Mouse (Mus musculus) kidney, adult 2 months (tissue): ENCODE data around the gene Bcl2a1a. TPM values are rescaled to one million over a fixed set of nuclear protein-coding genes. Genes with fewer than 3 reads are reported as not detected.
"Not testable (repeated sequence)": the region's sequence is repeated elsewhere in the genome, so short reads cannot be mapped to it uniquely, and the experiment has no call there.

Experiments used
- DNase-seq: peaks from one replicate; pipeline ENCODE4 v3.0.0; 2021
- H3K27ac ChIP-seq: fragments of 200-500 bp; 2 replicates; pipeline ENCODE4 v1.5.1; 2012; ENCODE audit warnings: low read depth, low read length, control low read depth, inconsistent platforms; ENCODE audit not compliant: insufficient read depth
- H3K27me3 ChIP-seq: fragments of 200-500 bp; replicated peaks from 2 replicates; pipeline ENCODE4 v1.6.1; 2012; ENCODE audit warnings: mild to moderate bottlenecking, moderate library complexity, low read length, inconsistent platforms; ENCODE audit not compliant: control insufficient read depth, insufficient read depth
- H3K36me3 ChIP-seq: fragments of 200-500 bp; 2 replicates; pipeline ENCODE4 v1.6.1; 2012; ENCODE audit warnings: mild to moderate bottlenecking, moderate library complexity, low read length, inconsistent platforms; ENCODE audit not compliant: control insufficient read depth, insufficient read depth
- H3K4me1 ChIP-seq: fragments of 200-500 bp; 2 replicates; pipeline ENCODE4 v1.6.1; 2011; ENCODE audit warnings: low read length; ENCODE audit not compliant: control insufficient read depth, insufficient read depth
- H3K4me3 ChIP-seq: fragments of 200-500 bp; 2 replicates; pipeline ENCODE4 v1.5.1; 2011; ENCODE audit warnings: mild to moderate bottlenecking, low read depth, low read length, control low read depth; ENCODE audit not compliant: insufficient read depth
- WGBS: fragments of 180-500 bp; shearing (Covaris S2); methylation state at CpG from one replicate; pipeline ENCODE4 v1.1.7; 2018; 5-methylcytosine and 5-hydroxymethylcytosine counted together
- polyA plus RNA-seq: library from polyadenylated mRNA; depleted of rRNA; stranded (reverse); fragments of >200 nt; gene quantifications from 2 replicates; pipeline ENCODE4 v1.2.3, GENCODE M21; 2012; rRNA removed

Gene Bcl2a1a
- polyA plus RNA-seq, 1 experiment, result 1.1 TPM

DNA sequence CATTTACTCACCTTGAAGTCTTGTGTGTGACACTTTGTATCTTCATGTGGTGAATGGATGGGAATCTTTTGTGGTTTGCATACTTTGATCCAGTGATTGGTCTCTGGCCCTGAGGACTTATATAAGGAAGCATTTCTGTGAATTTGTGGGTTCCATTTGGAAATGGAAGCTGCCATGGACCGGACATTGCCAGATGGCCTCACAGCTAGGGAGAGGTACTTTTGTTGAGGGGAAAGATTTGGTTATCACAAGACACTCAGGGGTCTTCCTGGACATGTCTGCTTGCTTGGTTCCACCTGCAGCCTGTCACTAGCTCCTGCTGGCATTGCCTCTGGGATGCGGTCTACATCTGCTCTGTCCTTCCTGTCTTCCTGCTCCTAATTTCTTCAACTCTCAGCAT is 23.1 kb downstream of the Bcl2a1a start:
- DNase-seq, H3K36me3 ChIP-seq, H3K4me1 ChIP-seq, H3K27me3 ChIP-seq, H3K27ac ChIP-seq, H3K4me3 ChIP-seq: not testable (repeated sequence)
- WGBS, result 96% methylated on average over 2 of the region's 2 CpGs

DNA sequence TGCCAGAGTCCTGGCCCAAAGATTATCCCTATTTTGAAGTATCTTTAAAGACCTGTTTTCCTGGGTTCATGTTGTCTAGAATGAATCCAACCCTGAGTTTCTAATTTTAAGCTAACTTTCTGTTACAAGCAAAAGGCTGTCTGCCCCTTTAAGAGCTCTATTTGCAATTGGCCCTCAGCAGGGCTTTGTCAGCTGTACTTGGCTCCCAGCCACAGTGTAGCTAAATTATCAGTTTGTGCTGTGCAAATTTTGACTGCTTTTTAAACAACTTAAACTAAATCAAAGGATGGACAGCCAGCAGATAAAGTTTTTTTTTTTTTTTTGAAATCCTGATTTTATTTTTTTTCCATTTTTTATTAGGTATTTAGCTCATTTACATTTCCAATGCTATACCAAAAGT is 44.8 kb downstream of the Bcl2a1a start:
- H3K27me3 ChIP-seq, DNase-seq, H3K36me3 ChIP-seq, H3K4me3 ChIP-seq, H3K4me1 ChIP-seq, H3K27ac ChIP-seq: not testable (repeated sequence)

Other genes with a start within 250 kb of the Bcl2a1a start
- 38.5 and 49.3 TPM in 2 replicates for gene Mthfsl, start 236.6 kb upstream of the Bcl2a1a start, polyA plus RNA-seq
- gene Bcl2a1d, start 225.0 kb upstream of the Bcl2a1a start, polyA plus RNA-seq, result 0.86 and 2.5 TPM in 2 replicates
- not detected in 2 replicates for gene Trim43c, start 117.7 kb upstream of the Bcl2a1a start, polyA plus RNA-seq
- gene Trim43b, start 135.9 kb downstream of the Bcl2a1a start, polyA plus RNA-seq, result not detected in 2 replicates
- gene Bcl2a1b, start 242.3 kb downstream of the Bcl2a1a start, polyA plus RNA-seq, result 0.43 and 3.0 TPM in 2 replicates
- gene Gm29094, start 242.5 kb downstream of the Bcl2a1a start, polyA plus RNA-seq, result not detected in 2 replicates